Mouse (Mus musculus): ENCODE results near the gene Gm10408.
"Not testable (repeated sequence)": the region's sequence is repeated elsewhere in the genome, so short reads cannot be mapped to it uniquely, and the experiment has no call there.

GRCm38 (mm10) chr14:3427803-3428202, 21.4 kb upstream of the Gm10408 start, which contains the start of gene Gm3005:
- not testable (repeated sequence) for TF ChIP-seq CTCF (IDR thresholded peaks at IDR 0.05; ENCODE audit: control insufficient read depth, insufficient read depth, insufficient replicate concordance, low read depth, low read length); POLR2A (IDR thresholded peaks at IDR 0.05; ENCODE audit: control insufficient read depth, low read depth, low read length)
